ENCODE assay signal across 24 mouse cellular contexts in the genomic region with DNA sequence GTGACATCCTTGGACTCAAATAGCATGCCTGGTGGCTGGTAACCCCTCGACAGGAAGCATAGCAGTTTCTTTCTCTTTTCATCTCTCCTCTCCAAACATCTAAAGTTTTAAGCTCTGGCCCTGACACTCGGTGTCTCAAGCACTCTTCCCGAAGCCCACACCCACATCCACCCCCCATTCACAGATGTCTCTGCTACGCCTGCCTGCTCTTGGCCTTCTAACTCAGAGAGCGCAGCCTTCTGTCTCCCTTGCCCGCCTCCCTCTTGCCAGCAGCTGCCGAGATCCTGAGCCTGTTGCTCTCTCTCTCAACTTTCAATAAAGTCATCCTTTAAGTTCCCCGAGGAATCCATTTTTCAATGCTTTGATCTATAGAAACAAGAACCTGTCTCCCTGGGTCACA.
DNase-seq lines count a peak whose midpoint lies in the region; ATAC-seq lines count a peak whose summit lies in the region.
"Had no signal": no experiment of that assay in that cellular context is flagged by ENCODE, and none has a peak within 500 bp of the region (broad histone marks: within the 10 kb centered on the region; RNA-seq: fewer than 3 reads in every experiment).

No protein-coding gene starts in this region.

- H3K27me3 ChIP-seq in forebrain, embryonic 10.5 days (ENCODE audit: poor library complexity, severe bottlenecking) = peaks cover 20% of the 10 kb centered on the region
- 0 out of 2 replicates have a peak, but pooled peaks cover 5% of the 10 kb centered on the region for H3K27me3 ChIP-seq in forebrain, embryonic 14.5 days (replicated peaks; ENCODE audit: control insufficient read depth, insufficient read depth, low read length)
- no peaks in the 10 kb centered on the region for H3K27me3 ChIP-seq in heart, embryonic 14.5 days (ENCODE audit: control insufficient read depth, insufficient read depth, low read length)
- no peaks in the 10 kb centered on the region for H3K27me3 ChIP-seq in stomach, embryonic 15.5 days (replicated peaks)
- H3K27me3 ChIP-seq: intestine, embryonic 15.5 days had no signal

- H3K4me2 ChIP-seq in forebrain, embryonic 14.5 days (ENCODE audit: low read length) = no peak overlapping the region
- no peak overlapping the region for H3K4me2 ChIP-seq in heart, embryonic 14.5 days (ENCODE audit: low read length)
- no peak overlapping the region for H3K4me2 ChIP-seq in stomach, embryonic 15.5 days
- H3K4me2 ChIP-seq: forebrain, embryonic 13.5 days; hindbrain, embryonic 14.5 days; intestine, embryonic 15.5 days; liver, embryonic 11.5 days had no signal

- ATAC-seq in forebrain, embryonic 14.5 days = no peak
- no peak for ATAC-seq in heart, embryonic 14.5 days (ENCODE audit: insufficient number of reproducible peaks, insufficient read depth, low FRiP score, low read depth)
- no peak for ATAC-seq in stomach, embryonic 15.5 days (ENCODE audit: insufficient read depth, low FRiP score, low read depth)
- ATAC-seq: forebrain, embryonic 13.5 days; intestine, embryonic 15.5 days; liver, postnatal 0 days; lung, postnatal 0 days; midbrain, embryonic 16.5 days had no signal

- H3K9me3 ChIP-seq in forebrain, embryonic 10.5 days = no peaks in the 10 kb centered on the region
- no peaks in the 10 kb centered on the region for H3K9me3 ChIP-seq in forebrain, embryonic 14.5 days (replicated peaks; ENCODE audit: control insufficient read depth, low read length)
- no peaks in the 10 kb centered on the region for H3K9me3 ChIP-seq in heart, embryonic 14.5 days (ENCODE audit: control insufficient read depth, low read length)
- no peaks in the 10 kb centered on the region for H3K9me3 ChIP-seq in stomach, embryonic 15.5 days
- H3K9me3 ChIP-seq: forebrain, embryonic 13.5 days; intestine, embryonic 15.5 days had no signal

- no peak for DNase-seq in forebrain, embryonic 10.5 days (ENCODE audit: extremely low spot score, low spot score)
- DNase-seq in forebrain, embryonic 14.5 days (ENCODE audit: low spot score) = no peak
- no peak for DNase-seq in heart, postnatal 25 days (ENCODE audit: low spot score)
- peak; percentile 33 for DNase-seq in left cerebral cortex, postnatal 4 days
- no peak for DNase-seq in left cerebral cortex, postnatal 10 days (ENCODE audit: extremely low spot score in 1 of 2, low spot score in 2 of 2)
- no peak for DNase-seq in neural tube, embryonic 10.5 days (ENCODE audit: extremely low spot score, low spot score)
- DNase-seq: adrenal gland, postnatal 14 days; cerebellum, adult 9-11 months; gastrocnemius, postnatal 36 days; heart, postnatal 10 days; kidney, adult 9 months; kidney, postnatal 14 days; liver, postnatal 0 days; thymus, postnatal 25 days had no signal

- H3K27ac ChIP-seq in forebrain, embryonic 10.5 days = 0 out of 2 replicates have a peak overlapping the region, but pooled peaks have one; percentile 58
- no peak overlapping the region for H3K27ac ChIP-seq in forebrain, embryonic 14.5 days (ENCODE audit: low read depth, low read length)
- H3K27ac ChIP-seq in heart, embryonic 14.5 days (replicated peaks in 1 of 2; ENCODE audit: control insufficient read depth in 1 of 2, insufficient read depth in 1 of 2, low read depth in 2 of 2, low read length in 2 of 2) = no peak overlapping the region
- 0 out of 2 replicates have a peak overlapping the region, but pooled peaks have one; percentile 83 for H3K27ac ChIP-seq in stomach, embryonic 15.5 days
- H3K27ac ChIP-seq: forebrain, embryonic 13.5 days; hindbrain, embryonic 14.5 days; macrophage had no signal

- H3K36me3 ChIP-seq in forebrain, embryonic 10.5 days (replicated peaks) = no peaks in the 10 kb centered on the region
- H3K36me3 ChIP-seq in forebrain, embryonic 14.5 days (ENCODE audit: control insufficient read depth, insufficient read depth, low read length) = no peaks in the 10 kb centered on the region
- H3K36me3 ChIP-seq in heart, embryonic 14.5 days (ENCODE audit: control insufficient read depth, insufficient read depth, low read length) = no peaks in the 10 kb centered on the region
- no peaks in the 10 kb centered on the region for H3K36me3 ChIP-seq in stomach, embryonic 15.5 days
- H3K36me3 ChIP-seq: intestine, embryonic 15.5 days had no signal

- WGBS in forebrain, embryonic 10.5 days = 78% methylated on average over 8 of the region's 8 CpGs
- 69% methylated on average over 8 of the region's 8 CpGs for WGBS in forebrain, embryonic 14.5 days
- WGBS in heart, embryonic 14.5 days = 77% methylated on average over 8 of the region's 8 CpGs
- WGBS in stomach, embryonic 15.5 days = 62% methylated on average over 8 of the region's 8 CpGs

- H3K9ac ChIP-seq in forebrain, embryonic 14.5 days (ENCODE audit: low read length) = no peak overlapping the region
- peak overlapping the region; percentile 21; the same call in 1 of the 2 replicates for H3K9ac ChIP-seq in heart, embryonic 14.5 days (ENCODE audit: low read length)
- no peak overlapping the region for H3K9ac ChIP-seq in stomach, embryonic 15.5 days
- H3K9ac ChIP-seq: forebrain, embryonic 13.5 days; hindbrain, embryonic 14.5 days; intestine, embryonic 15.5 days; liver, postnatal 0 days had no signal

- H3K4me3 ChIP-seq in forebrain, embryonic 10.5 days = no peak overlapping the region
- no peak overlapping the region for H3K4me3 ChIP-seq in forebrain, embryonic 14.5 days (ENCODE audit: low read depth, low read length)
- H3K4me3 ChIP-seq in heart, embryonic 14.5 days (ENCODE audit: control insufficient read depth in 1 of 2, insufficient read depth in 1 of 2, low read depth in 1 of 2, low read length in 2 of 2) = no peak overlapping the region
- H3K4me3 ChIP-seq in stomach, embryonic 15.5 days (replicated peaks) = no peak overlapping the region
- H3K4me3 ChIP-seq: forebrain, embryonic 13.5 days; intestine, embryonic 15.5 days; myocyte had no signal

- H3K4me1 ChIP-seq in forebrain, embryonic 10.5 days = peaks cover 48% of the 10 kb centered on the region
- peaks cover 24% of the 10 kb centered on the region for H3K4me1 ChIP-seq in forebrain, embryonic 14.5 days (ENCODE audit: control insufficient read depth, insufficient read depth, low read length)
- H3K4me1 ChIP-seq in heart, embryonic 14.5 days (ENCODE audit: control insufficient read depth in 2 of 2, insufficient read depth in 2 of 2, low read length in 2 of 2) = peaks cover 38 to 64% of the 10 kb centered on the region in 2 experiments
- H3K4me1 ChIP-seq in stomach, embryonic 15.5 days = peaks cover 42% of the 10 kb centered on the region

- intact Hi-C loops in heart, postnatal 25 days (cut with DNase I) = no loop called here
- intact Hi-C loops in left cerebral cortex, postnatal 4 days (cut with DNase I) = no loop called here
- intact Hi-C loops in left cerebral cortex, postnatal 10 days (cut with DNase I) = loop anchor here (5.0 kb wide), 1 partner anchor 325 kb away; no protein-coding TSS in a partner anchor

Comparison
In these comparisons a context has a peak if more than half of its experiments do, and no peak if none do; other contexts are left out.
1. H3K27ac ChIP-seq: peak in forebrain, embryonic 10.5 days (single experiment) and stomach, embryonic 15.5 days (single experiment); none in forebrain, embryonic 14.5 days (single experiment) and heart, embryonic 14.5 days (0 of 2).